Mouse (Mus musculus): ENCODE results near the gene Wdr18.

DNA sequence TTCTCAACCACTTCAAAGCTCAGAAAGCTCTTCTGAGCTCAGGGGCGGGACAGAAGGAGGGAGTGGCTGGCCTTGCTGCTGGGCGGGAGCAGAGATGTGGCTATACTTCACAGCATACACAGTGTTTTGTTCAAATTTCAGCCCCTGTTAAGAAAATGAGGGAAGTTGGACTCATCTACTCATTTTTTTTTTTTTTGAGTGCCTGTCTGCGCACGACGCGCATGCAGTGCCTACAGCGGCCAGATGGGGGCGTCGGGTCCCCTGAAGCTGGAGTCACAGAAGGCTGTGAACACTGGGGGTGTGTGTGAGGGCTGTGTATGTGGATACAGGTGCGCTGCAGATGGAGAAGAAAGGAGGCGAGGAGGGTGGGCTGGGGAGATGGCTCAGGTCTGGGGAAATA, 27.0 kb downstream of the Wdr18 start:
- TF ChIP-seq CTCF (conservative IDR thresholded peaks at IDR 0.05; ENCODE audit: insufficient read depth, insufficient read length, low read depth, low read length), result peak; percentile 76
- TF ChIP-seq POLR2A (IDR thresholded peaks at IDR 0.05; ENCODE audit: low read depth, low read length), result no peak
